Mouse (Mus musculus): ENCODE data around the gene Hkdc1.
A peak's percentile ranks its signal among the peaks of the same experiment; 100 is the strongest.
"Not testable (repeated sequence)": the region's sequence is repeated elsewhere in the genome, so short reads cannot be mapped to it uniquely, and the experiment has no call there.

Gene Hkdc1

GRCm38 (mm10) chr10:62422255-62422654 lies at the start of gene Hkdc1:
Gene Hkdc1 (minus strand): TSS chr10:62422491.
- peak in 1 of 2 experiments; percentile 45 for DNase-seq

GRCm38 (mm10) chr10:62471105-62471504 lies 48.8 kb upstream of the Hkdc1 start:
- DNase-seq: no peak

GRCm38 (mm10) chr10:62469736-62470135 lies 47.4 kb upstream of the Hkdc1 start:
- no peak for DNase-seq

GRCm38 (mm10) chr10:62461321-62461720 lies 39.0 kb upstream of the Hkdc1 start:
- DNase-seq: no peak

GRCm38 (mm10) chr10:62452001-62452400 lies 29.7 kb upstream of the Hkdc1 start:
- DNase-seq: not testable (repeated sequence)

- no peak for DNase-seq
These were observed 28.0 kb upstream of the Hkdc1 start for GRCm38 (mm10) chr10:62450280-62450640.

GRCm38 (mm10) chr10:62449364-62450279 lies 27.3 kb upstream of the Hkdc1 start, which contains the start of the genes 4930507D05Rik and Supv3l1:
Gene 4930507D05Rik (plus strand): TSS chr10:62449489.
Gene Supv3l1 (minus strand): TSS chr10:62449738.
- DNase-seq: peak; percentile 96

GRCm38 (mm10) chr10:62430427-62430826 lies 8.1 kb upstream of the Hkdc1 start:
- DNase-seq: no peak

- peak in 1 of 2 experiments; percentile 31 for DNase-seq
These were observed 3.0 kb upstream of the Hkdc1 start for GRCm38 (mm10) chr10:62425081-62425871.

GRCm38 (mm10) chr10:62421127-62421526 lies 1.2 kb downstream of the Hkdc1 start:
- no peak for DNase-seq

GRCm38 (mm10) chr10:62420399-62420798 lies 1.9 kb downstream of the Hkdc1 start:
- no peak for DNase-seq

- DNase-seq: no peak
These were observed 2.9 kb downstream of the Hkdc1 start for GRCm38 (mm10) chr10:62419422-62419821.

GRCm38 (mm10) chr10:62418831-62419356 lies 3.4 kb downstream of the Hkdc1 start:
- DNase-seq: no peak

GRCm38 (mm10) chr10:62413606-62413982 lies 8.7 kb downstream of the Hkdc1 start:
- no peak for DNase-seq

GRCm38 (mm10) chr10:62412906-62413605 lies 9.2 kb downstream of the Hkdc1 start:
- peak; percentile 43 to 54 for DNase-seq

- no peak for DNase-seq
These were observed 10.6 kb downstream of the Hkdc1 start for GRCm38 (mm10) chr10:62411431-62412410.

- peak; percentile 80 to 85 for DNase-seq
These were observed 11.3 kb downstream of the Hkdc1 start for GRCm38 (mm10) chr10:62410943-62411342.

- DNase-seq: peak; percentile 75 to 79
These were observed 17.4 kb downstream of the Hkdc1 start for GRCm38 (mm10) chr10:62404901-62405300.

GRCm38 (mm10) chr10:62401641-62402111 lies 20.6 kb downstream of the Hkdc1 start:
- no peak for DNase-seq

- DNase-seq: no peak
These were observed 39.3 kb downstream of the Hkdc1 start for GRCm38 (mm10) chr10:62383011-62383410.

GRCm38 (mm10) chr10:62380936-62381335 lies 41.4 kb downstream of the Hkdc1 start:
- no peak for DNase-seq

All from kidney, postnatal 4 days (tissue).